Mouse (Mus musculus) heart, postnatal 36 days (tissue): ENCODE data around the gene Abca12. TPM values are rescaled to one million over a fixed set of nuclear protein-coding genes. Genes with fewer than 3 reads are reported as not detected.

ENCODE experiments used
- DNase-seq, 2 experiments: peaks; one replicate each; pipeline ENCODE4 v3.0.0; 2021 to 2022
- intact Hi-C: fragments of 180-260 bp; cut with DNase I; formaldehyde crosslinking; loops from one replicate; pipeline ENCODE4 v1.15.1; 2025
- total RNA-seq, 2 experiments: library from RNA; stranded (reverse); gene quantifications; 2 replicates each; pipeline ENCODE4 v1.2.3; 2021

Gene Abca12
- total RNA-seq, 2 experiments from 2014 or later: 3.1 to 4.8 TPM

GRCm38 (mm10) chr1:71231211-71231610 lies 183.5 kb downstream of the Abca12 start:
- intact Hi-C loops: no loop called here
- no peak for DNase-seq

GRCm38 (mm10) chr1:71203581-71203980 lies 211.1 kb downstream of the Abca12 start:
- DNase-seq: no peak
- intact Hi-C loops: no loop called here

- intact Hi-C loops: no loop called here
- DNase-seq: no peak
These were observed 218.5 kb downstream of the Abca12 start for GRCm38 (mm10) chr1:71196191-71196590.

GRCm38 (mm10) chr1:71195333-71195732 lies 219.4 kb downstream of the Abca12 start:
- intact Hi-C loops: no loop called here
- no peak for DNase-seq

- DNase-seq: no peak
- intact Hi-C loops: no loop called here
These were observed 220.8 kb downstream of the Abca12 start for GRCm38 (mm10) chr1:71193931-71194330.

Other genes with a start within 250 kb of the Abca12 start
- 10 to 100 TPM; 20.8 to 24.0 TPM for gene Atic, start 142.2 kb upstream of the Abca12 start, total RNA-seq
- 100 to 1,000 TPM in 1 of 2 experiments, 10 to 100 TPM in 1; 86.6 to 106 TPM for gene Fn1, start 238.3 kb upstream of the Abca12 start, total RNA-seq